Mouse (Mus musculus) megakaryocyte progenitor cell, adult 5-6 weeks (primary cell): Measurements from ENCODE around the gene Pcca. TPM values are rescaled to one million over a fixed set of nuclear protein-coding genes. Genes with fewer than 3 reads are reported as not detected.

Source experiments
- ATAC-seq: replicated peaks from 2 replicates; pipeline ENCODE4 v1.8.0; 2016; ENCODE audit warnings: mild to moderate bottlenecking, moderate TSS enrichment, inconsistent platforms; ENCODE audit not compliant: poor library complexity
- total RNA-seq, 2 experiments: library from RNA; stranded (forward) in 1 of 2; stranded (reverse) in 1 of 2; fragments of 157-497, 149-512 nt in 1 of 2; fragments of 200-1000 nt in 1 of 2; gene quantifications; 2 replicates each; pipeline versions ENCODE4 v1.2.3 to v1.2.4; 2015 to 2017

The Pcca gene
- total RNA-seq, 2 experiments from 2014 or later = 38.7 to 81.2 TPM

DNA sequence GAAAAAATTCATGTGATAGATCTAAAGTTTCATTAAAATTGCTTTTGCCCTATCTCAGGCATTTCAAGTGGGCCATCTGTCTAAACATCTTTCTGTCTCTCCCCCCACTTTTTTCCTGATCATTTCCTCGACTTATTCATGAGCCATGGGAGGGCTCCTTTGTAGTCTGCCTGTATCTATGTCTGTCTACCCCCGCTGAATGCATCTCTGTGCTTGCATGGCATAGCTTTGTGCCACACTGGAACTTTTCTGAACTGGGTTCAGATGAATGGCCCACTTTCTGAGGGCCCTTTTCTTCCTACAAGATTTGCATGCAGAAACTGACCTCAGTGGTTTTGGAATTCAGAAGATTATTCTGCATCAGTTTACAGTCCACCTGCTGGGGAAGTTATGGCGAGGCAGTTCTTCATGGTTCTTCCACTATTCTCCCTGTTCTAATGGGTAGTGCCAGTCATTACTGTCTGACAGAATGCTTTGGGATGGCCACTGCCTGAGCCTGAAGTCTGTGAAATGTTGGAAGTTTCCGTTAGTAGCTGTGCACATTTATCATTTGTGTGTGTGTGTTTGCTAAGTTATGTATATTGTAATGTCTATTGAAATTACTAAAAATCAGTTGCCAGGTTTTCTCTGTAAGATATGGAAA is 195.4 kb downstream of the Pcca start:
- no peak for ATAC-seq

DNA sequence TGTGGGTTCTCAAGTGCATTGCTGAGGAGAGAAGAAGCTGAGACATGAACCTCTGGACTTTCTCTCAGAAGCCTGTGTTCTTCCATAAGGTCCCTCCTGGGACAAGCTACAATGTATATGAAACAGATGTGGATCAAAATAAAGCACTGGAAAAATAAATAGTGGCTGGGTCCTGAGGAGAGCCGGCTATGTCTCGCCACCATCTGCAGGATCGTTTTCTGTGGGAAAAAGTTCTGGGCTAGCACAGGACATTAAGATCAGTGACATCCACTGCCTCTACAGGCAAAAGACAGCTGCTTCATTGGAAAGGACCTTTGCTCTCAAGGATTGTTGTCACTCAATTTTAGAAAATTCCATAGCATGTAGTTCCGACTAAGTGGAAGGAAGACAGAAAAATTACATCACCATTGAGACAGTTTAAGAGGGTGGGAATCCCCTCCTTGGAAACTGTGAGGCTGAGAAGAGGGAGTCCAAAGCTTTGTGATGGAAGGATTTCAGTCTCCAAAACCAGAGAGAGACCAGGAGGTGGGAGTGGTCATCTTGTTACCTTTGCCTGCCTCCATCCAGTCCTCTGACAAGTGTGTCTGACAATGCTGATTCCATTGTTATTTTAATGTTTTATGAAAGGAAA is 196.9 kb downstream of the Pcca start:
- no peak for ATAC-seq

DNA sequence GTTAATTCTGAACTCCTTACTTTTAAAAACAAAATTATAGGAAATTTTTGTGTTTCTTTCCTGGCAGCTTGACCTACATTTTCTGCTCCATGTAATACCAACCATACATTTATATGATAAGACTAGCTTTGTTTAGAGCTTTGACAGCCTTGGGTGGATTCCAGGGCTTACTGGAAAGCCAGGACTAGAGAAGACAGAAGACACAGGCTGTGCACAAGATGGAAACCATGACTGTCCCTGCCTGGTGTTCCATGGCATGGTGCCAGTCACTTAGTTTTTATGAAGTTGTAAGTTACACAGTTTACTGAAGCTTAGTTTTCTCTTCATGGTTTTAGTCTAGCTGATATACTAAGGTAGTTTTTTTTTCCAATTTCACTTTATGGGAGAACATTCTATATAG is 202.7 kb downstream of the Pcca start:
- ATAC-seq = no peak

DNA sequence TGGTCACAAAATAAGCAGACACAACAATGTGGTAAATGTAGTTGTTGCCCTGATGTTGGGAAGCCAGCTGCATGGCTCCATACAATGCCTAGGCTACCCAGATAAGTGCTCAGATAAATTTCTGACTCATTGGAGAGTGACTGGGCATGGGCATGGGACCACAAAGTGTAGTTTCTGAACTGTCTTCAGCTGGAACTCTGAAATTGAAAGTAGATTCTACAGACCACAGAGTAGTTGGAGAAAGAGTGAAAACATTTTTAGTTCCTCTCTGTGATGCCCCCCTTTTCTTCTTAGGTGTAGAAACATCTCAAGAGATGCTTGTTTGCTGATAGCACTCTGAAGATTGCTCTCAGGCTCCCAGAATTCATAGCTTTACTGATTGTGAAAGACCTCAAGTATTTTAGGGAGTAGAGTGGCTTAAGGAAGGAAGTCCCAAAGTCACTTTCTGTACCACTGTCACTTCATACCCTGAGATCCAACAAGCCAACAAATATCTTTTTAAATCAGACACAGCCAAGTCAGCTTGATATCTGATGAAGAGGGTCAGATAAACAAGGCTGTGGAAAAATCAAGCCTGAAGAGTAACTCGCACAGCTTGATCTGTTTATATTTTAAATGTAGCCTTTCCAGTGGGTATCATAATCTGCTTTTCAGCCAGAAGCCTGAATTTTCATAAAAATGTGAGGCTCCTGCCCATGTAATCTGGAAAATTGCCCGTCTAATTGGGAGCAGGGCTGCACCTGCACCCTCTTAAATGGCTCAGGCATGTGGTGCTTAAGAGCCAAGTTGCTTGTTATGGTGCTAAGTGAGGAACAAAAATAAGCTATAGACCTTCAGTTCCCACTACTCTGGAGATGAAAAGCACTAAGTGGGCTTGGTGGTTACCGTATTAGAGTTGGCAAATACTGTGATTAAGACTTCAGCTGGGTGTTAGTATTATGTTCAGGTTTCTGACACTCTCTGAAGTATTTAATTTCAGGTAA is 214.0 kb downstream of the Pcca start:
- peak; percentile 86 for ATAC-seq

DNA sequence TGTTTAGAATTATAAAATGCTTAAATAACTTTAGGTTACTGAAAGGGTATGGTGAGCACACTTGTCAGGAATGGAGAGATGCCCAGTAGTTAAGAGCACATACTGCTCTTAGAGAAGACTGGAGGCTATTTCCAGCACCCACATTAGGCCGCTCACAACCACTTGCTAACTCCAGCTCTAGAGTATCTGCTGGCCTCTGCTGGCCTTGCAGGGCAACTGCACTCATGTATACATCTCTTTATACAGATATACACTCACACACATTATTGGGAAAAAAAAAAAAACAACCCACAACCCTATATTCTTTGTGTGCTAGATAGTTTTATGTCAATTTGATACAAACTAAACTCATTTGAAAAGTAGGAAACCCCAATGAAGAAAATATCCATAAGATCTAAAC is 217.4 kb downstream of the Pcca start:
- ATAC-seq = no peak

DNA sequence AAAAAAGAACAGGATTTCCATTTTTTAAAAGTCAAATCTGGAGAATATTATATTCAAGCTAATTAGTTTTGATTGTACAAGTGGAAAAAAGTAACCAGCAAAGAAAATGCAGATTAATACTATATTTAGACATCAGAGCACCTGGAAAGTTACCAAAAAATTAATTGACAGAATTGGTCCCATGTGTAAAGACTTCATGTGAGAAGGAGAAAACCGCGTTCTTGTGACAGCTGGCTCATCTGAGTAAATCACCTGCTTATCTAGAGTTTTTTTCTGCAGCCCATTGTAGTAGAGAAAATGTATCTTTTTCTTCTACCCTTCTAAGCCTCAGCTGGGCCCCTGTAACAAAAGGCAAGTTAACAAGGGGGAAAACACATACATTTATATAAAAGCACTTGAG is 219.2 kb downstream of the Pcca start:
- ATAC-seq = no peak

DNA sequence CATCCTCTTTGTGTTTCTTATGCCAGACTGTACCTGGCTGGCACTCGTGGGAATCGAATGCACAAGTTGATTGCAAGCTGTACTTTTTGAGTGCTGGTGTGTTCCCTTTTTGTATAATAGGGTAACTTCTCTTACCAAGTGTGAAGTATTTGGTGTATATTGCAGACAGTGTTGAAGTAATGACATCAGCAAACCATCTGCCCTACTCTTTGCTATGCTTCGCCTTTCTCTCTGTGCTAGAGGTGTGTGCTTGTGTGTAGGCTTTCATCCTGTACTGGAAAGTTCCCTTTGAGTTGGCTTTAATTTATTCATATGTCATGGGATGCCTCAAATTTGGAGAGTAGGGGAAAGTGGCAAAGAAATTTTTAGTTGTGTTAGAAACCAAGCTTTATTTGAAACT is 220.2 kb downstream of the Pcca start:
- ATAC-seq = no peak

DNA sequence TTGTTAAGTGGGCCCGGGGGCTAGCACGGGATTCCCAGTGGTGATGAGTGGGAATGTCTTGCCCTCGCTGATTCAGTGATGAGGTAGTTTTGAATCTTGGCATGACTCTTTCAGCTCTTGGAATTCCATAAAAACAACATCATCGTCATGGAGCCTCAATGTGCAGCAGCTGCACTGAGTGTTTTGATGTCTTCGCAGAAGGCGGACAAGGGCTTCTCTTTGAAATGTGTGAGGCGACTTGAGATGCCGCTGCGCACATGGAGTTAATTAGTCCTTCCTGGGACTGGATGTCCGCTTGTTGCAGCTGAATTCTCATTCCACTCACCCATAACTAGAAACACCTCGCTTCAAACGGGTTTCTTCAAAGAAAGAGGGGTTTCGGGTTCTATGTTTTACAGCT is 221.4 kb downstream of the Pcca start:
- ATAC-seq = no peak

DNA sequence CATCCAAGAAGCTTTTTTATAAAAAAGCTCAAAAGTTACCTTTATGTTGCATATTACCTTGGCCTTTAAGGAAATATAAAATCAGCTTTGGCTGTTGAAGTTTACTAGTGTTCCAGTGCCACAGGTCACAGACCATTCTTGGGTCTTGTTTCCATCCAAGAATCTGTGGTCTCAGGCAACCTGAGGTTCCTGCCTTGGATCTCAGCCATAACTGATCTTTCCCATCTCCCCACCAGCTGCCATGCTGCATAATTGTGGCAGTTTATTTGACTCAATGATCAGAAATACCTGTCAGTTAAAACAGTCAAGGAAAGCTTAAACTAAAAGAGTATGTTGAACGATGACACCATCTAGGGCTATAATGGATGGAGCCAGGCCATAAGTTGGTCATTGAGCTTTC is 222.5 kb downstream of the Pcca start:
- no peak for ATAC-seq

DNA sequence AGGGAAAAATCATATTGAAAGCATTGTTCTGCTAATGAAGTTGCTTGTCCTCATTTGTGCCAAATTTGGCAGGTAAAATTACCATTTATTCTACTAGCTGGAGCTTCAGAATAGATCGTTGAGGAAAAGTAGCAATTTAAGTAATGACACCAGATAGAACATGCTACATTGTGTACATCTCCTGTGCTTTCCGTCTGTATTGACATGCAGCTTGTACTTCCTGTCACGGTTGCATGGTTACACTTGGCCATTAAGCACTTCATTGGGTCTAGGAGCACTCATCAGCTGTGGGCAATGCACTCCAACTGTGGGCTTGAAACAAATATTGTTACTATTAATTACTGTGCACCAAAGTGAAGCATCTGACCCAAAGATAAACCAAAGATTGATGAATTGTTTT is 225.8 kb downstream of the Pcca start:
- ATAC-seq = no peak

DNA sequence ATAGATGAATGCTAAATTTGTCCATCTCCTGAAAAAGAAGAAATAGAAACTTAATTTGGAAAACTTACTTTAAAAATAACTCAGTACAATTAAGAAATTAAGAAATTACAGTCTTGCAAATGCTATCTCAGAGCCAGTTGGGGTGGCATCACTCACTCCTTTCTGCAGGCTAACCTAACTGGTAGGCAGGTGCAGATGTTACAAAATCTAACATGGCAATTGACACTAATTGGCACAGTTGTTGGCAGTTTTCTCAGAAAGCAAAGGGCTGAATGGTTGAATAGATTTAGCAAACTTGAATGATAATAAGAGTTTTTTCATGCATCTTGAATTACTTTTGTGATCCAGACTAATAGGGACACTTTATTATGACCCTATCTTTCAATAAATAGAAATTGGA is 226.7 kb downstream of the Pcca start:
- ATAC-seq = no peak

DNA sequence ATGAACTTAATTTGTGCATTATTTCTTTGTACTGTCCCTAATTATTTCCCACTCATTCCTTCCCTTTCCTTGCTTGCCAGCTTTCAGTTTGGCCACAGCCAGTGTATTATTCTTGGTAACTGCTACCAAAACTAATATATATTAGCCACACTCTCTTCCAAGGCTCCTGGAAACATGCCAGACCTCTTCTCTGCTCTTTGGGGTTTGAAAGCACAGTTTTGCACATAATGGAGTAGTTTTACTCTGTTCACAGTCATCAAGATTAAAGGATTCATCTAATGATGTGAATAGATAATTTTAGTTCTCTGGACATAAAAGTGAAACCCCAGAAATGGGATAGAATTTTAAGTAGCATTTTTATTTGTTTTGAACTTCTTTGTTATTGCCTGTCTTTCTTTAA is 228.5 kb downstream of the Pcca start:
- no peak for ATAC-seq

DNA sequence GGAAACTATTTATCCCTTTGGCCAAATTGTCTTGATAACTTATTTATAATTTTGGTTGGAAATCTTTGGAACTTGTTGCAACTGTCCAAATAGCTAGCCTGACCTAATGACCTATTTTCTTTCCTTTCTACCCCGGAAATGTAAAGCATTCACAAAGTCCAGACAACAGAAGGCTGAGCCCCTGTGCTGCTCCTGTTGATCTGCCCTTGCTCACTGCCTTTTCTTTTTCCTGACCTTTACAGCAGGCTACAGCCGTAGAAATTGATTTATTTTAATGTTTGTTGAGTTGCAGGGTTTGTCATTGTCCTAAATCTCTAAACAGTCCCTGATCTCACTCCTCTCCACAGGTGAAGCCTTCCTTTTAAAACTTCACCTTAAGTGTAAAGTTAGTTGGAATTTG is 231.8 kb downstream of the Pcca start:
- ATAC-seq = no peak

DNA sequence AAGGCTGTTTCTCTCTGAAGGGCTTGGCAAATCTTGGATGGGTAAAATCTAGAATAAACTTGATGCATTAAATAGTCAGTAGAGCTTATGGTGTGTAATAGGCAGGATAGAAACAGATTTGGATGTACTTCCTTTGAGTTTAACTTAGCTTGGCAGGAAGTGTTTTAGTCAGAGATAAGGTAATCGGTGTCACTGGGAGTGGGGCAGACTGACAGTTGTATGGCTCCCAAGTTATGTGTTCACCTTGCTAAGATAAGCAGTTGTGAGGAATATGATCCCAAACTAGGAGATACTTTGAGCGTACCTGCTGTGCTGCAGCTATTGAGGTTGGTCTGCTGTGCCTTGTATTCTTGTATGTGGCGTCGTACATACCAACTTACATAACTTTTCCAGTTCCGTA is 232.3 kb downstream of the Pcca start:
- peak; percentile 90 for ATAC-seq

DNA sequence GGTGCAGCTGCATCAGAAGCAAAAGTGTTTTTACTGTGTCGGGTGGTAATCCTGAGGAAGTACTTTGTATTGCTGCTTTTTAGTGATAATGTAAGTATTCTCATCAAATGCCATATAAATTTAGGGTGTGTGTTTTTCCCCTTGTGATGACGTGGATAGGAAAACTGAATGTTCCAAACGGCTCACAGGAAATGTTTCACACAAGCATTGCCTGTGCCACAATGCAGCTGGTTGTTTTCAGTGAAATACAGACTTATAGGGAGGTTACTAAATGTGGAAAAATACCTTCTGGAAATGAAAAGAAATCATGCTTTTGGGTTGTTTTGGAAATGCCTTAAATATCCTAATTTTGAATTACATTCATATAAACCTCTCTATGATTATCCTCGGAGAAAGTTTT is 250.6 kb downstream of the Pcca start:
- no peak for ATAC-seq

DNA sequence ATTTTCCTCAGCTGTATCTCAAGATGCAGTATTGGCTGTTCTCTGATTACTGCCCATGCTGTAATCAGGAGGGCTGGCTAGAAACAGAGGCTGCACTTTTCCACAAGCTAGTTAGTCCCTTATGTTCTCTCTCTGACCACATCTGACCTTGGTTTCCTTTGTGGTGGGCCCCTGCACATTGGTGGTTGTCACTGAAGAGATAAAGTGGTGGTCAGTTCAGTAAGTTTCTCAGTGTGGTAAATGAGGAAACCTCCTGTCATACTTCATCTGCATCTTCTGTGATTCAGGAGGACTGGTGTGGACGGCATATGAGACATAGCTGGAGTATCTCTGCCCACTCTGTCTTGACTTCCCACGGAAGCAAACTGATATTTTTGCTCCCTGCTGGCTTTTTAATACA is 254.1 kb downstream of the Pcca start:
- ATAC-seq = peak; percentile 77

DNA sequence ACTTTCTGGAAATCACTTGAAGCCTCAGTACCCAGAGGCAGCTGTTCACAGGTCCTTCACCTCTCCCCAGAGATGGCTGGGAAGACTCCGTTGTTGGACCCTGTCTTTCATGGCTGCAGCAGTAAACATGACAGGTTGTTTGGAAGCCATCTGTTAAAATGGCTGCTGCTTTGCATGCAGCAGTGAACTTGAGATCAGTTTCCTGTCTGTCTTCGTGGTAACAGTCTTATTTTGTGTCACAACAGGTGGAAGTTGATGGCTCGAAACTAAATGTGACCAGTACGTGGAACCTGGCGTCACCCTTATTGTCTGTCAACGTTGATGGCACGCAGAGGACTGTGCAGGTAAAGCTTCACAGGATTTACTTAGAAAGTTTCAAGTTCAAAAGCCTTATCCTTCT is 256.0 kb downstream of the Pcca start:
- no peak for ATAC-seq

DNA sequence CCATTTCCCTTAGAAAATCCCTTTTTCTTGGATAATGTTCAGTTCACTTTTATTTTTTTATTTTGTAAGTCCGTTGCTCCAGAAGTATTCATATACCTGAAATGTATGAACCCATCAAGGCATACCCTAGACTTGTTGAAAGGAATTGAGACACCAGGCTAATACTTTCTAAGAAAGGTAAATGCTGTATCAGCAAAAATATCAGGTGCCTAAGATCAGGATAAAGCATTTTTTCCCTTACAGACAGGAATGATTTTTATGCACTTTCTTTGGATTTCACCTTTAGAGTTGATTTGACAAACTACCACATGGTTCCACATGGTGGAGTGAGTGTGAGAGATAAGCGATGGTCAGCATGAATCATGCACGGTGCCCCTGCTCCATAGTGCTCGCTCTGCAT is 259.2 kb downstream of the Pcca start:
- no peak for ATAC-seq

DNA sequence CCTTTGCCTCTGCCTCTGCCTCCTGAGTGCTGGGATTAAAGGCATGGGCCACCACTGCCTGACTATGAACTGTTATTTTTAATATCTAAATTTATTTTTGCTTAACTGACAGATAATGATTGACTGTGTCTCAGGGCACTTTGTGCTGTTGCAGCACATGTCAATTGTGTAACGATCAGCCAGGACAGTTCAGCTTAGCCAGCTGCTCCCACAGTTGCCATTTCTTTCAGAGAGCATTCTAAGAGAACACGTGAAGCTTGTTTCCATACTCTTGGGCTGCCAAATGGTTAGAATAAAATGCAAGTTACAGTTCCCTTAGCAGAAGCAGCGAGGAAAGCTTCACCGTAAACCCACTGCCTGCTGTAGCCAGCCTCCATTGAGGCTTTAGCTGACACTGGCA is 266.2 kb downstream of the Pcca start:
- ATAC-seq = no peak

DNA sequence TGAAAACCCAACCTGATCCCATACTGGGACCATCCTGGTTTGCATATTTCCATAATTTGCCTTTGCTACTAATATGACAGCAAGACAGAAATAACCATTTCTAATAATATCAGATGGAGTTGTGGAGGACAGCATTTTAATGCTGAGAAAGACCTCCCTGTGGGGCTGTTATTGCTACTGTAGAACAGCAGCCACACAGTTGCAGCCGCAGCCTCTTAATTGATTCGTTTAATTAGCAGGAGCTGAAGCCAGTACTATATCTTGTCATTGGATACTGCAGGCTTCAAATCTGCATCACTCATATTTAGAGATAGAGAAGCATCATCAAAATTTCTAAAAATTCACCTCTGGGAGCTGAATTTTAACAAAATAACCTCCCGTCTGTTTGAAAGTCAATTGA is 286.9 kb downstream of the Pcca start:
- no peak for ATAC-seq

DNA sequence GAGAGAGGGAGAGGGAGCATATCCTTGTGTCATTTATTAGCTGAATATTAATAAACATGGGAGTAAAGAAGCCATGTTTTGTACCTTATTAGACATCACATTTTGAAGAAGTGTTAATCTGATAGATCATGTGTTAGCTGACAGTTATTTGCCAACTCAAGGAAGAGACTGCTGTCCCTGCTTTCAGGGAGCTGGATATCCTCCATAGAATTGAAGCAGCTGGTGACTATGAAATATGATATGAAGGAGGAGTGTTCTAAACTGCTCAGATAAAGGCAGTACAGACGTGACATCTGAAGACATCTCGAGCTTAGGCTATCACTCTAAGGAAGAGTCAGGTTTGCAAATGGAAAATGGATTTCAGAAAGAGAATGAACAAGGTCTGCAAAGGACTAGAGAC is 289.7 kb downstream of the Pcca start:
- ATAC-seq = no peak

DNA sequence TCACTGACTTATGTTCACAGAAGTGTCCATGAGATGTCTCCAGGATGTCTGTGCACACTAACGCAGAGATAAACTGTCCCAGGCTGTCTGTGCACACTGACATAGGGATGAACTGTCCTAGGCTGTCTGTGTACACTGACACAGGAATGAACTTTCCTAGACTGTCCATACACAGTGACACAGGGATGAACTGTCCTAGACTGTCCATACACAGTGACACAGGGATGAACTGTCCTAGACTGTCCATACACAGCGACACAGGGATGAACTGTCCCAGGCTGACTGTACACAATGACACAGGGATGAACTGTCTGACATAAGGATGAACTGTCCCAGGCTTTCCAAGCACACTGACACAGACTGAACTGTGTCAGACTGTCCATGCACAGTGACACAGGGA is 291.3 kb downstream of the Pcca start:
- no peak for ATAC-seq
